Mouse (Mus musculus): Measurements from ENCODE around the gene Kif3c.
"Not testable (repeated sequence)": the region's sequence is repeated elsewhere in the genome, so short reads cannot be mapped to it uniquely, and the experiment has no call there.

Kif3c gene

DNA sequence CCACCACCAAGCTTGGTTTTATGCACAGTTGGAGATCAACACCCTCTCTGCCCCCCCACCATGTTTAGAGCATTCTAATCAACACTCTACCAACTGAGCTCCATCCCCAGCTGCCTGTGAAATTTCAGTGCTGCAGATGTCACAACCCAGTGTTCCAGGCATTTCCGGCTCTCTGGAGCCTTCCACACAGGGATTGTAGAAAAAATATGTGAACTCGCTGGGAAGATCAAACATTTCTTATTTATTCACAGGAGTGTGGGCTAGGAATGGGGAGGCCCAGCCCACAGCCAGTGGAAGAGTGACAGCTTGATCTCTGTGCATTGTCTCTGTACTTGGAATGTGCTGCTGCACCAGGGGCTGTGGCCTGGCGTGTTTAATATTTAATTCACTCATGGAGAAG, 3.8 kb downstream of the Kif3c start:
- no peak for DNase-seq (ENCODE audit: low read depth, low spot score)

GRCm38 (mm10) chr12:3370979-3371925, 6.3 kb downstream of the Kif3c start:
- DNase-seq (ENCODE audit: low read depth, low spot score), result no peak

GRCm38 (mm10) chr12:3371991-3372390, 7.1 kb downstream of the Kif3c start:
- no peak for DNase-seq (ENCODE audit: low read depth, low spot score)

GRCm38 (mm10) chr12:3373566-3373965, 8.6 kb downstream of the Kif3c start:
- no peak for DNase-seq (ENCODE audit: low read depth, low spot score)

GRCm38 (mm10) chr12:3374552-3374951, 9.6 kb downstream of the Kif3c start:
- no peak for DNase-seq (ENCODE audit: low read depth, low spot score)

GRCm38 (mm10) chr12:3377190-3377589, 12.3 kb downstream of the Kif3c start:
- DNase-seq (ENCODE audit: low read depth, low spot score), result no peak

DNA sequence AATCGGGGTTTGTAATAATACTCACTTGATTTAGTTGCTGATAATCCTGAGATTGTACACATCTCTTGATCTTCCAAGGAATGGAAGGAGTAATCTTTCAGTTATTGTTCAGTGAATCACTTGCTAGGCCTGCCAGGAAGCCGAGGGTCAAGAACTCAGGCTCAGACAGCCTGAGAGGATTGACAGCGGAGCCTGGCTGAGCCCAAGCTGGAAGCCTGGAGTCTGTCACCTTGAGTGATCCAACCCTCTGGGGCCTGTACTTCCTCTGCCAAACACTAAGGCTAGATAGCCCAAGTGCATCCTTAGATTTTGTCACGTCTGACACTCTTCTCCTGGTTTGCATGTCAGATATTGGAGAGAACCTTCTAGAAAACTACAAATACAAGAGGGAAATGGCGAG, 12.8 kb downstream of the Kif3c start:
- DNase-seq (ENCODE audit: low read depth, low spot score), result no peak

DNA sequence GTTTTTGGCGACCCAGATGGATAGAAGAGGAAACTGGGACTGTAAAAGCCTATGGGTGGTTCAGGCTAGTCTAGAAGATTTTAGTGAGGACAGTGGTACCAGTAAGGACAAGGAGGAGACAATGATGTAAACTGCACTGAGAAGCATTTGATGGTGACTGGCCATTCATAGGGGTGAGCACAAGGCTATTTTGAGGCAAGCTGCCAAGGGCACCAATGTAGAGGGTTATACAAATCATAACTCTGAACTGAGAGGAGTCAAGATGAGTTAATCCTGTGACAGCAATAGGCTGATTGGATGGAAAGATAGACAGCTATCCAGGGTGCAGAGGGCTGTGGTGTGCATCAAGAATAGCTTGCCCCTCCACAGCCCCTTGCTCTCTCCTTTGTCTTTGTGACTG, 19.9 kb downstream of the Kif3c start:
- DNase-seq (ENCODE audit: low read depth, low spot score), result no peak

DNA sequence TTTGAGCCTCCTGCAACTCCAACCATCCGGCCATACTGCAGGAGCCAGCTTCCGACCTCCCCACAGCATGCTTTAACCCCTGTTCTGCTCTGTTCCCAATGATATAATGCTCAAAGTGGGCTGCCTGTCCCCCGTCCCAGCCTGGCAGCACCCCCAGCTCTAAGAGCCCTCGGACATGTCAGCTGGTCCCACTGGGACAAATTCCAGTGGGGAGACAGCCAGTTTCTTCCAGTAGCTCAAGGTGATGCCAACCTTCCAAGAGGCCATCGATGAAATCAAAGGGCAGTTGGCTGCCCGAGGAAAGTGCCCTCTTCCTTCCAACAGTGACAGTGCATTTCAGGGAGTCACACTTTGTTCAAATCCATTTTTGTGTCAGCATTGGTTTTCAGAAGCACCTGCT, 20.3 kb downstream of the Kif3c start:
- no peak for DNase-seq (ENCODE audit: low read depth, low spot score)

GRCm38 (mm10) chr12:3385940-3386339, 21.0 kb downstream of the Kif3c start:
- no peak for DNase-seq (ENCODE audit: low read depth, low spot score)

DNA sequence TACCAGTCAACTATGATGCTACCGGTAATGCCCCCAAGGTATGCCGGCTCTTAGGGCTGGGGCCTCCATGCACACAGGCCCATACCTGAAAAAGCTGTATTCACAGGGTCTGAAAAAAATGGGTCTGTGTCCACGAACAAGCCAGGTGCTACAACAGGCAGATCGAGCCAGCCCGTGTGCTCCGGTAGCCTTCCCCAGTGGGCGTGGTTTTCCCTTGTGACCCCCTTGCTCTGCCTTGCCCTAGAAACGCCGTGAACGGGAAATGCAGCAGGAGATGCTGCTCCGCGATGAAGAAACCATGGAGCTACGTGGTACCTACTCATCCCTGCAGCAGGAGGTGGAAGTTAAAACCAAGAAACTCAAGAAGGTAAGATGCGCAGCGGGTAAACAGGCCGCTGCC, 23.0 kb downstream of the Kif3c start:
- no peak for DNase-seq (ENCODE audit: low read depth, low spot score)

- no peak for DNase-seq (ENCODE audit: low read depth, low spot score)
Observed at GRCm38 (mm10) chr12:3389394-3389793, 24.5 kb downstream of the Kif3c start.

DNA sequence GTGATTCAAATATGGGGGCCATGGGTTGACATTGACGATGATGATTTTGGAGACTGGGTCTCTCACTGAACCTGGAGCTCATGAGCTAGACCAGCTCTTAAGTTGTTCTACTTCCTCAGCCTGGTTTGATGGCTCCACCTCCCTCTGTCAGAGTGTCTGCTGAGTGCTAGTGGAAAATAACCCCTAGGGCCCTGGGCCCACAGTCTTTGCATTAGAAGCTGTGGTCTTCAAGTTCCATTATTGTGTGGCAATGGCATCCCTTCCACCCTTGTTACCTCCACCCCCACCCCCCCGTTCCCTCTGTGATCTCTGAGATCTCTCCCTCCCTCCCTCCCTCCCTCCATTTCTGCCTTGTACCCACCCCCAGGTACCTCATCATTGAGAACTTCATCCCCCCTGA, 25.1 kb downstream of the Kif3c start:
- DNase-seq (ENCODE audit: low read depth, low spot score), result no peak

GRCm38 (mm10) chr12:3390577-3391262, 25.8 kb downstream of the Kif3c start:
- DNase-seq (ENCODE audit: low read depth, low spot score), result peak; percentile 65

DNA sequence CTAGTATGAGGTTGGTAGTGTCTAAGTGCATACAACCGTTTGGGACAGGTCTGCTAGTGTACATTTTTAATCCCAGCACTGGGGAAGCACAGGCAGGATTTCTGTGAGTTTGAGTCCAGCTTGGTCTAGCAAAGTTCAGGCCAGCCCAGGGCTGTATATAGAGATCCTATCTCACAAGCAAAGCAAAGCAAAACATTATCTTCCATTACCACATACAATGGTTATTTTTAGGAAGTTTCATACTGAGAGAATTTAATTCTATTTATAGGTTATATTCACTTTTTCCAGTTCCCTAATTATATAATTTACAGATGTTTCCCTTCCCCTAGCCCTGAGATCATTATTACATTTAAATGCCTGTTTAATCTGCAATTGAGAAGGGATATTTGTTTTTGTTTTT, 26.3 kb downstream of the Kif3c start:
- no peak for DNase-seq (ENCODE audit: low read depth, low spot score)

DNA sequence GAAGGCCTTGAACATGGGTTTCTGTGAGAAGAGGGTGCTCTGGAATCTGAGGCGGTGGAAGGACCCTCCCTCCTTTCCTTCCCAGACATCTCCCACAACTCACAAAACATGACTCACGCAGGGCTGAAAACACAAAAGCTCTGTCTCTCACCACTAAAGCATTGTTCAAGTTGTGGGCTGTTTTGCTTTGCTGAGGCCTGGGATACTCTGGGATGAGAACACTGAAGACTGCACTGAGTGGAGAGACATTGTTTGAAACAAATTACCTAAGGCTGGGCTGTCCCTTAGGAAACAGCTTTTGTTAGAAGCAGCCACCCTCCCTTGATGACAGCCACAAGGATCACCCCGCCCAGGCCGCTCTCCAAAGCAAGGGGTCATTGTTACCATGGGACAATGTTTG, 28.2 kb downstream of the Kif3c start:
- DNase-seq (ENCODE audit: low read depth, low spot score), result no peak

DNA sequence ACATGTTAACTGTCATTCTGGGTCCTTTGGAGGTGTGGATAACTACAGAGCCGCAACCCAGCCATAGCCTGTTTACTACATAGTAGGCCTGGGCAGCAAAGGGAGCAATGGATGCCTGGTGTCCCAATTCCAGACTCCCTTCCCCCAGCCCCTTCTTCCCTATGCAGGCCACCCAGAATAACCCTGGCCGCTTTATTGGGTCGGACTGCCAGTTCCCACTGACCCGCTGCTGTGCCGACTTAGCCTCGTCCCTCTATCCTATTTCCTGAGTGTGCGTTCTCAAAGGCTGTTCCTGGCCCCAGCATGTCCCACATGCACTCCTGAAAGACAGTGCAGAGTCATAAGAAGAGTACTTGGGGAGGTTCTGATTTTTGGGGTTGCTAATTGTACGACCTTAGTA, 32.0 kb downstream of the Kif3c start:
- DNase-seq (ENCODE audit: low read depth, low spot score), result no peak

GRCm38 (mm10) chr12:3405662-3406061, 40.7 kb downstream of the Kif3c start:
- DNase-seq (ENCODE audit: low read depth, low spot score), result not testable (repeated sequence)

- no peak for DNase-seq (ENCODE audit: low read depth, low spot score)
Observed at GRCm38 (mm10) chr12:3406585-3406984, 41.7 kb downstream of the Kif3c start.

DNA sequence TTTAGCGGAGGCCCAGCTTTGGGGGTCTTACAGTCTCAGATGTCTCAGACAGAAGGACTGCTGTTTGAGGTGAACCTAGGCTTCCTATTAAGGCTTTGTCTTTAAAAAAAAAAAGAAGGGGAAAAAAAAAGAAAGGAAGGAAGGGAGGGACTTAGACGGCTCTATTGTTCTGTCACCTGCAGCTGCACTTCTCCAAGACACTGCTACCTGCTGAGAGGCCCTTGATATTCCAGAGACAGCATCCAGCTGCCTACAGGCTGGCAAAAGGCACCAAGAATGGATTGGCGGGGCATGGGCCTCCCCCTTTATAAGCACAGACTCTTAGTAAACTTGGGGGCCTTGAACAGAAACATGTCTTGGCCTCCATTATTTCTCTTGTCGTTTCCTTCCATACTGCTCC, 50.0 kb downstream of the Kif3c start:
- no peak for DNase-seq (ENCODE audit: low read depth, low spot score)

DNA sequence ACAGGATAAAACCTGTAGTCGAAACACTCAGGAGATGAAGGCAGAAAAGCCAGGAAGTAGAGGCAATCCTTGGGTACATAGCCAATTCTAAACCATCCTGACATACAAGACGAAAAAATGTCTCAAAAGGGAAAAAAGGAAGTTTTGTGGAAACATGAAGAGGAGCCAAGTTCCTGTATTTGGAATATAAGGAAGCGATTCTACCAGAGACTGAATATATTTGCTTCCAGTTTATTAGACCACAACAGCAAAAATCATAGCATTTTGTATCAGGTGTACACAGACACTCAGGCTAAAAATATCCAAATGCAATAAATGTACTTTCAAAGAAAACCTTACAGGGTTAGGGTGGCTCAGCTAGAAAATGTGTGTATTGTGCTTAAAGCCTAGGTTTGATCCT, 53.8 kb downstream of the Kif3c start:
- no peak for DNase-seq (ENCODE audit: low read depth, low spot score)

DNA sequence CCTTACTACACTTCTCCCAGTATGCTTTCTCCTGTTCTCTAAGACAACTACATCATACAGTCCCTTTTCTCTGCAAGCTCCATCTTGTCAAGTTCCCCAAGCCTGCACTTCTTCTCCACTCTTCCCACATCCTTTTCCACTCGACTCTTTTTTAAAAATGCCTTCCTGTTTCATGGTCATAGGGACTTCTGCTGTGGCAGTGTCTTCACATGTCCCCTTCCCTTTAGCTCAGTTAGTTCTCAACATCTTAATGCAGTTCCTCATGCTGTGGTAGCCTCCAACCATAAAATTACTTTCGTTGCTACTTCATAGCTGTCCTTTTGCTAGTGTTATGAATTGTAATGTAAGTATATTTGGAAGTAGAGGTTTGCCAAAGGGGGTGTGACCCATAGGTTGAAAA, 55.6 kb downstream of the Kif3c start:
- DNase-seq (ENCODE audit: low read depth, low spot score), result no peak

GRCm38 (mm10) chr12:3422786-3423185, 57.9 kb downstream of the Kif3c start:
- no peak for DNase-seq (ENCODE audit: low read depth, low spot score)
